8 mouse cellular contexts compared by ENCODE assay signal in genomic region chr11:118470234-118470966, GRCm38 (mm10). TPM values are rescaled to one million over a fixed set of nuclear protein-coding genes. Genes with fewer than 3 reads are reported as not detected.
DNase-seq lines count a peak whose midpoint lies in the region; ATAC-seq and TF ChIP-seq lines count a peak whose summit lies in the region.

No protein-coding gene starts in this region.

- no peak overlapping the region for H3K4me2 ChIP-seq in heart, embryonic 12.5 days
- no peak overlapping the region for H3K4me2 ChIP-seq in embryonic facial prominence, embryonic 14.5 days (ENCODE audit: low read depth, low read length)
- H3K4me2 ChIP-seq in limb, embryonic 12.5 days = no peak overlapping the region
- no peak overlapping the region for H3K4me2 ChIP-seq in midbrain, postnatal 0 days (ENCODE audit: low read depth, low read length, poor library complexity, severe bottlenecking)

- no peaks in the 10 kb centered on the region for H3K36me3 ChIP-seq in heart, embryonic 12.5 days
- no peaks in the 10 kb centered on the region for H3K36me3 ChIP-seq in embryonic facial prominence, embryonic 14.5 days (ENCODE audit: control insufficient read depth, insufficient read depth, low read length)
- H3K36me3 ChIP-seq in limb, embryonic 12.5 days = no peaks in the 10 kb centered on the region
- H3K36me3 ChIP-seq in midbrain, postnatal 0 days (ENCODE audit: insufficient read depth, low read length) = no peaks in the 10 kb centered on the region

- no peak overlapping the region for H3K9ac ChIP-seq in heart, embryonic 12.5 days
- H3K9ac ChIP-seq in embryonic facial prominence, embryonic 14.5 days (ENCODE audit: low read depth, low read length) = no peak overlapping the region
- no peak overlapping the region for H3K9ac ChIP-seq in limb, embryonic 12.5 days (replicated peaks)
- no peak overlapping the region for H3K9ac ChIP-seq in midbrain, postnatal 0 days (replicated peaks; ENCODE audit: low read length, poor library complexity, severe bottlenecking)

- no peak overlapping the region for H3K4me3 ChIP-seq in heart, embryonic 12.5 days
- no peak overlapping the region for H3K4me3 ChIP-seq in embryonic facial prominence, embryonic 14.5 days (ENCODE audit: low read depth, low read length)
- no peak overlapping the region for H3K4me3 ChIP-seq in limb, embryonic 12.5 days (replicated peaks)
- no peak overlapping the region for H3K4me3 ChIP-seq in midbrain, postnatal 0 days (ENCODE audit: low read depth, low read length)

- no peaks in the 10 kb centered on the region for H3K9me3 ChIP-seq in heart, embryonic 12.5 days (replicated peaks)
- no peaks in the 10 kb centered on the region for H3K9me3 ChIP-seq in embryonic facial prominence, embryonic 14.5 days (ENCODE audit: control insufficient read depth, low read length)
- no peaks in the 10 kb centered on the region for H3K9me3 ChIP-seq in limb, embryonic 12.5 days
- no peaks in the 10 kb centered on the region for H3K9me3 ChIP-seq in midbrain, postnatal 0 days (ENCODE audit: low read length)

- no peak for TF ChIP-seq CTCF in midbrain, postnatal 0 days (IDR thresholded peaks at IDR 0.05)

- no peak overlapping the region for H3K27ac ChIP-seq in heart, embryonic 12.5 days (ENCODE audit: poor library complexity, severe bottlenecking)
- peak overlapping the region; percentile 3; the same call in 1 of the 2 replicates for H3K27ac ChIP-seq in embryonic facial prominence, embryonic 14.5 days (replicated peaks; ENCODE audit: low read depth, low read length)
- H3K27ac ChIP-seq in limb, embryonic 12.5 days = 0 out of 2 replicates have a peak overlapping the region, but pooled peaks have one; percentile 23
- no peak overlapping the region for H3K27ac ChIP-seq in midbrain, postnatal 0 days (ENCODE audit: low read depth, low read length)

- DNase-seq in heart, adult 8-10 months (ENCODE audit: low spot score) = no peak
- DNase-seq in embryonic facial prominence, embryonic 14.5 days (ENCODE audit: low spot score) = peak; percentile 88
- DNase-seq in midbrain, postnatal 0 days (ENCODE audit: low spot score) = peak; percentile 53
- DNase-seq in yolk sac, embryonic 10.5 days (ENCODE audit: low spot score) = peak; percentile 38
- no peak for DNase-seq in cerebellum, adult 18-20 months
- DNase-seq in adrenal gland, adult 18-20 months (ENCODE audit: low spot score in 2 of 2) = no peak

- no peaks in the 10 kb centered on the region for H3K27me3 ChIP-seq in heart, embryonic 12.5 days (replicated peaks)
- H3K27me3 ChIP-seq in embryonic facial prominence, embryonic 14.5 days (replicated peaks; ENCODE audit: control insufficient read depth, insufficient read depth, low read length) = no peaks in the 10 kb centered on the region
- H3K27me3 ChIP-seq in limb, embryonic 12.5 days = no peaks in the 10 kb centered on the region
- H3K27me3 ChIP-seq in midbrain, postnatal 0 days (ENCODE audit: insufficient read depth, low read length) = no peaks in the 10 kb centered on the region

- peaks cover 21% of the 10 kb centered on the region for H3K4me1 ChIP-seq in heart, embryonic 12.5 days (replicated peaks)
- peaks cover 7% of the 10 kb centered on the region; the same call in 1 of the 2 replicates for H3K4me1 ChIP-seq in embryonic facial prominence, embryonic 14.5 days (ENCODE audit: control insufficient read depth, insufficient read depth, low read length)
- H3K4me1 ChIP-seq in limb, embryonic 12.5 days (replicated peaks) = peaks cover 19% of the 10 kb centered on the region
- H3K4me1 ChIP-seq in midbrain, postnatal 0 days (ENCODE audit: insufficient read depth, low read length) = no peaks in the 10 kb centered on the region

- 17% methylated on average over 12 of the region's 12 CpGs for WGBS in heart, embryonic 12.5 days
- 20% methylated on average over 12 of the region's 12 CpGs for WGBS in embryonic facial prominence, embryonic 14.5 days
- WGBS in limb, embryonic 12.5 days = 29% methylated on average over 12 of the region's 12 CpGs
- WGBS in midbrain, postnatal 0 days = 22% methylated on average over 12 of the region's 12 CpGs

- peak; percentile 61; the same call in 1 of the 2 replicates for ATAC-seq in heart, embryonic 12.5 days (ENCODE audit: insufficient number of reproducible peaks, low FRiP score)
- ATAC-seq in embryonic facial prominence, embryonic 14.5 days (ENCODE audit: low read depth) = peak; percentile 88
- ATAC-seq in limb, embryonic 12.5 days (ENCODE audit: insufficient number of reproducible peaks, insufficient read depth, low FRiP score, low TSS enrichment, low read depth) = no peak
- ATAC-seq in midbrain, postnatal 0 days (ENCODE audit: low FRiP score) = no peak

RNA-seq across cellular contexts. Expression of gene Engase, which starts 6.2 kb away (rescaled TPM):
- polyA plus RNA-seq in heart, embryonic 12.5 days (2016; fragmentation: Nextera tagmentation; extraction: Ambion mirVana) = 4.5 and 4.6 TPM in 2 replicates
- total RNA-seq in heart, adult 8-10 months (2022) = 1 to 10 TPM; 5.2 to 7.2 (median 6.6) TPM
- 6.0 and 7.6 TPM in 2 replicates for polyA plus RNA-seq in embryonic facial prominence, embryonic 14.5 days (2014; fragmentation: Nextera tagmentation; extraction: Ambion mirVana)
- polyA plus RNA-seq in limb, embryonic 12.5 days (2016; fragmentation: Nextera tagmentation; extraction: Ambion mirVana) = 8.8 and 9.4 TPM in 2 replicates
- 8.7 and 13.6 TPM in 2 replicates for total RNA-seq in midbrain, postnatal 0 days (2014; rRNA removed)
- polyA plus RNA-seq in midbrain, postnatal 0 days (2015; fragmentation: Nextera tagmentation; extraction: Ambion mirVana) = 5.1 and 5.3 TPM in 2 replicates
- total RNA-seq in adrenal gland, adult 18-20 months (2021) = 10 to 100 TPM in 1 of 2 experiments, 1 to 10 TPM in 1; 7.3 to 12.4 TPM

RNA-seq across cellular contexts. Expression of gene C1qtnf1, which starts 42.4 kb away (rescaled TPM):
- 4.9 and 5.5 TPM in 2 replicates for polyA plus RNA-seq in heart, embryonic 12.5 days (2016; fragmentation: Nextera tagmentation; extraction: Ambion mirVana)
- total RNA-seq in heart, adult 8-10 months (2022) = 10 to 100 TPM; 13.5 to 15.3 (median 13.8) TPM
- 14.3 and 15.9 TPM in 2 replicates for polyA plus RNA-seq in embryonic facial prominence, embryonic 14.5 days (2014; fragmentation: Nextera tagmentation; extraction: Ambion mirVana)
- polyA plus RNA-seq in limb, embryonic 12.5 days (2016; fragmentation: Nextera tagmentation; extraction: Ambion mirVana) = 3.4 and 4.8 TPM in 2 replicates
- total RNA-seq in midbrain, postnatal 0 days (2014; rRNA removed) = 7.8 and 8.7 TPM in 2 replicates
- polyA plus RNA-seq in midbrain, postnatal 0 days (2015; fragmentation: Nextera tagmentation; extraction: Ambion mirVana) = 5.2 and 5.5 TPM in 2 replicates
- 10 to 100 TPM; 15.9 to 17.2 TPM for total RNA-seq in adrenal gland, adult 18-20 months (2021)

RNA-seq across cellular contexts. Expression of gene Cant1, which starts 51.5 kb away (rescaled TPM):
- 23.6 and 23.7 TPM in 2 replicates for polyA plus RNA-seq in heart, embryonic 12.5 days (2016; fragmentation: Nextera tagmentation; extraction: Ambion mirVana)
- total RNA-seq in heart, adult 8-10 months (2022) = 10 to 100 TPM; 16.4 to 19.2 (median 16.8) TPM
- 30.8 and 30.9 TPM in 2 replicates for polyA plus RNA-seq in embryonic facial prominence, embryonic 14.5 days (2014; fragmentation: Nextera tagmentation; extraction: Ambion mirVana)
- polyA plus RNA-seq in limb, embryonic 12.5 days (2016; fragmentation: Nextera tagmentation; extraction: Ambion mirVana) = 30.5 and 32.0 TPM in 2 replicates
- 51.5 and 55.3 TPM in 2 replicates for total RNA-seq in midbrain, postnatal 0 days (2014; rRNA removed)
- 30.0 and 32.2 TPM in 2 replicates for polyA plus RNA-seq in midbrain, postnatal 0 days (2015; fragmentation: Nextera tagmentation; extraction: Ambion mirVana)
- total RNA-seq in adrenal gland, adult 18-20 months (2021) = 10 to 100 TPM; 30.1 to 33.1 TPM

Comparison
In these comparisons a context has a peak if more than half of its experiments do, and no peak if none do; other contexts are left out.
1. ATAC-seq: peak in heart, embryonic 12.5 days (single experiment) and embryonic facial prominence, embryonic 14.5 days (single experiment); none in limb, embryonic 12.5 days (single experiment) and midbrain, postnatal 0 days (single experiment).
2. H3K27ac ChIP-seq: peak in embryonic facial prominence, embryonic 14.5 days (single experiment) and limb, embryonic 12.5 days (single experiment); none in heart, embryonic 12.5 days (single experiment) and midbrain, postnatal 0 days (single experiment).
3. DNase-seq: peak in embryonic facial prominence, embryonic 14.5 days (single experiment), midbrain, postnatal 0 days (single experiment) and yolk sac, embryonic 10.5 days (single experiment); none in heart, adult 8-10 months (single experiment), cerebellum, adult 18-20 months (0 of 2) and adrenal gland, adult 18-20 months (0 of 2).